Mouse (Mus musculus): ENCODE data around the gene AI467606.
"Not testable (repeated sequence)": the region's sequence is repeated elsewhere in the genome, so short reads cannot be mapped to it uniquely, and the experiment has no call there.

AI467606 gene

DNA sequence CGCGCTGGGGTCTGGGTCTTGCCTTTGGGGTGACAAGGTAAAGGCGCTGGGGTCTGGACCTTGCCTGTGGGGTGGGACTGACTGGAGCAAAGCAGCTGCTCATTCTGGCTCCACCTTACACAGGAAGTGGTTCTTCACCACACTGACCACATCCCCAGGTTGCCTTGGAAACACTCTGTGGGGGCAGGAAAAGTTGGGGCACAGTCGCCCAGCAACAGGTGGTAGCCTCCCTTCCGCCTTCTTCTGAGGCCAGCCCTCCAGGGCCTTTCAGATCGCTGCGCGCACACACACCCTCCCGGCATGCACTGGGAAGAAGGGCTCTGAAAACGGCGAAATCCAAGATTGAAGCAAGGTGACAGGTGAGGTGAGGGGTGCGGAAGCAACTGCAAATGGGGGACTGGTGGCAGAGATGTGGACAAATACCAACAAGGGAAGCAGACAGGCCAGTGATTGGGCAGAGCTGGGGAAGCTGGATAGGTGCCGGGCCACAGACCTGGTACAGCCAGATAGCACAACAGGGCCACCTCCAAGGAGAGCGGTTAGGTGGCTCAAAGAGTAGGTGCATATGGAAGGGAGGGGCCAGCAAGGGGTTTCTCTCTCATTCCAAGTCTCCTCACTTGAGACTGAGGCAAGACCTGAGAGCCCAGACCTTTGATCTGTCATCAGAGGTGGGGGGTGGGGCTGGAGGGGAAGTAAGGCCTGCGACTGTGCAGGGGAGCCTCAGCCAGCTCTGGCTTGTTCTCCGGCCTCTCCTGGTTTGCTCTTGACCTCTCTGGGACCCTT, at the start of gene AI467606:
AI467606 (plus strand) TSS at position 246 of the 783 bp plus-strand sequence.
- no peak for DNase-seq (ENCODE audit: low read depth)

DNA sequence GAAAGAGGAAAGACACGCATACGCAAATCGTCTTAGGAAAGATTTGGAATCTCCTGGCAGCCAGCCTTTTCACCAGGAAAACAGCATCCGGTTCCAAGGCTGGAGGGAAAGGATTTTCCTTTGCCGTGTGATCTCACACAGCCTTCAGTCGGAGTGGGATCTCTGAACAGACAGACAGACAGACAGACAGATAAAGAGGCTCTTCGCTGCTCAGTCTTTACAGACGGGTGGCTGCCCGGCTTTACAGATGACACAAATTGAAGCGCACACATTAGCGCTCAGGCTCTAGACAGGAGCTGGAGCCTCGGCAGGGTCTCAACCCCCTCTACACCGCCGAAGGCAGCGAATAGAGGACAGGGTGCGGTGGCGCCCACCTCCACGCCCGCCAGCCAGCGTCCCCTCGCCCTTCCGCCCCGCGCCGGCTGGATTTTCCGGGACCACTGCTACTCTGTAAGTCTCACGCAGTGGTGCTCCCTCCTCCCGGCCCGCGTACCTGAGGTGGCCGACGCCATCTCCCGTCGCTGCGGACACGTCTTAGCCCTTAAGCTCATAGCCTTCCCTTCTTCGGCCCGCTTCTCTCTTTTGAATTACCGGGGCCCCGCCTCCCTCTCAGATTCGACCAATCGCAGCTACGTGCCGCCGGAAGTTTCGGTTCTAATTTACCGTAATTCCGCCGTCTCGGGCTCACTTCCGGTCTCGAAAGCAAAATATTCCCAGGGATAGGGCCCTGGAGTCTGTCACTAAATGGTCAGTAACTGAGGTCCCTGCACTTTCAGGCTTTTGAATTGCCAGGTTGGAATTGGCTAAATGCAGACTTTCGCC, 49.1 kb upstream of the AI467606 start, which contains the start of gene Kif22:
Kif22 (minus strand) TSS at position 621 of the 822 bp plus-strand sequence.
- peak; percentile 76 for DNase-seq (ENCODE audit: low read depth)

DNA sequence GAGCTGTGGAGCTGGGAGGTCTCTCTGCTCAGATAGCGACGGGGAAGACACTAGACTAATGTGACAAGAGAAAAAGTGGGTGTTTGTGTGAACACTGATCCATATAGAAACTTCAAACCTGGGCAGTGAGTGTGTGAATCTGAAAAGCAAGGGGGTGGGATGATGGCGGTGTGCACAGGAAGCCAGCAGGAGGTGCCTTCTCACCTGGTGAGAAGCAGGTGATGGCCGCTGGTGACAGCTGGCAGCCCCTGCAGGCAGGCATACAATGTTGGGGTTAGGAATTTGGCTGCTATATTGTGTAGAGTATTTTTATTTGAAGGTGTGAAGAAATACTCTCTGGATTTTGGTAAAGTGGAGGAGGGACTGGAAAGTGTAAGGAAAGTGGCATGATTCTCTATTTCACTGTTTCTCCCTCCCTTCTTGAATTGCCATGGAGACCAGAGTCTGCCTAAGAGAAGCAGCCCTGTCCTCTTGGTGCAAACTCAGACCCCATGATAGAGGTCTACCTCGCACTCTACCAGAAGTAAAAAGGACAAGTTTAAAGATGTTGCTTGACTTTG, 36.1 kb upstream of the AI467606 start:
- DNase-seq (ENCODE audit: low read depth), result no peak

DNA sequence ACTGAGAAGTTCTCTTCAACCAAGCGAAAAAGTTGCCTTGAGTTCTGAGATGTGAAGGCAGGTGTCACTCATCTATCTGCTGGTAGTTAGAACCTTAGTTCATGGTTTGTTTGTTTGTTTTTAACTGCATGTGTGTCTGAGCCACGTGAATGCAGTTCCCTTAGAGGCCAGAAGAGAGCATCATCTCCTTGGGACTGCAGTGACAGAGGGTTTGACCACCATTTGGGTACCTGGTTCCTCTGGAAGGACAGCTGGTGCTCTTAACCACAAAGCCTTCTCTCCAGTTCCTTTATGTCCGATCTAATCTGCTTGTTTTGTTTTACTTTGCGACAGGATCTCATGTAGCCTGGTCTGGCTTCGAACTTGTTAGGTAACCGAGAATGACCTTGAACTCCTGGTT, 25.6 kb upstream of the AI467606 start:
- no peak for DNase-seq (ENCODE audit: low read depth)

DNA sequence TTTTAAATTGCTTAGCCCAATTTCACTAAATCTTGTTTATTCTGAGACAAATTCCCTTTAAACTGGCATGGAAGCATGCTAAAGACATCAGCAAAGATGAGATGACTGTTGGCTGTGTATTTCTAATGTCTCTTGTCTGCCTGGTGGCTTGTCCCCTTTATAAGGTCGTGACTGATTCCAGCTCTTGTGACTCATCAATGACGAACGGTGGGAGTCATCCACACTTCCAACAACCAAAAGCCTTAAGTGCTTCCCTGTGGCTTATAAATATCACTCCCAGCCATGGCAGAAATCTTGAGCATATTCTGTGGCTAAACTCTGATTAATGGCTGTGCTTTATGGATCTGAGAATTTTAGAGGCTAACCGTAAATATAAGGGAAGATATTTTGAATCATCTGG, 24.8 kb upstream of the AI467606 start:
- DNase-seq (ENCODE audit: low read depth), result no peak

DNA sequence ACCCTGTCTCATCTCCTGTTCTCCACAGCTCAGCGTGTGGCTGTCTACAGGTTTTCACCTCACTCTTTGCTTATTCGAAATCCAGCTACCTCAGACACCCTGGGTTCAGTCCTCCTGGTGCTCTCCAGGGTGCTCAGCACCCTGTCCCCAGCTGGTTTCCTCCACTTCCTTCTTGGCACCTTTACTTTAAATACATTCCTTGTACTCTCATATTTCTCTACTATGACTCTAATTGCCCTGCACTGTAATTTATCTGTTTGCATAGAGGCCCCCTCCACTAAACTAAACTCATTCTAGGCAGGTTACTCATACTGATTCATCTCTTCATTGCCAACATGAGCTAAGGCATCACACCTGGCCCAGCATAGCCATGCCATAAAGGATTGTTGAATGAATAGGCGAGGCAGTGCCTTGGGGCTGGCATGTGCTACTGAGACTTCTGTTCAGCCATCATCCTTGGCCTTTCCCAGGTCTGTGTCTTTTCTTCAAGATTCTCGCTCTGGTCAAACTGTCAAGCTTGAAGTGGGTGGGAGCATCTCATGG, 20.2 kb upstream of the AI467606 start:
- DNase-seq (ENCODE audit: low read depth), result no peak

DNA sequence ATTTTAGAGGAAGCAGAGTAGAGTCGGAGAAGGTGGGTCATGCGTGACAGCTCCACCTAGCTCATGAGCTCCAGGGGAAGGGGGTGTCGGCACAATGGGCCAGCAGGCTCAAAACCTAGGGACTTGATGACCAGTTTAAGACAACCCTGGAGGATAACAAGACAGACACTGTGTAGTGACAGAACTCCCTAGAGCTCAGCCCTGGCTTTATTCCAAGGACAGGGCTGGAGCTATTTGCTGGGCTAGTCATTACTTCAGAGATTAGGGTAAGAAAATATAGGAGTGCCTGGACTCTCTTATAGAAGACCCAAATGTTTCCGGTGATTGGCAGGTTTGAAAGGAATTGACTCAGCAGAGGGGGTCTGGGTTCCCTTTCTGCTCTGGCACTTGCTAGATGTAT, 17.9 kb upstream of the AI467606 start:
- DNase-seq (ENCODE audit: low read depth), result no peak

DNA sequence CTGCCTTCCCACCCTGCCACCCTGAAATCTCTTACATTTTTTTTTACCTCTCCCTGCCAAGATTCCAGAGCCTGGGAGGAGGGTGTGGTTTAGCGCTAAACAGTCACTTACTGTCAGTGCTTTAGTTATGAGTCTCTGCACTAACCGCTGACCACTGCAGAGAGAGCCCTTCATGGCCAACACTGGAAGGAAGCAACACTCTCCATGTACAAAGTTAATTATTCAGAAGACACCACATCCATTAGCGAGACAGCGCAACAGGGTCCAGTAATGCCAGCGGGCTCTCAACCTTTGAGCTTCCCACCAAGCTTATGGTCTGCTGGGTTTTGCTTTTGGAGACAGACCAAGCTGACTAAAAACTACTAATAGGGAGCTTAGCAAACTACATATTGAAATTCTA, 15.0 kb upstream of the AI467606 start:
- no peak for DNase-seq (ENCODE audit: low read depth)

DNA sequence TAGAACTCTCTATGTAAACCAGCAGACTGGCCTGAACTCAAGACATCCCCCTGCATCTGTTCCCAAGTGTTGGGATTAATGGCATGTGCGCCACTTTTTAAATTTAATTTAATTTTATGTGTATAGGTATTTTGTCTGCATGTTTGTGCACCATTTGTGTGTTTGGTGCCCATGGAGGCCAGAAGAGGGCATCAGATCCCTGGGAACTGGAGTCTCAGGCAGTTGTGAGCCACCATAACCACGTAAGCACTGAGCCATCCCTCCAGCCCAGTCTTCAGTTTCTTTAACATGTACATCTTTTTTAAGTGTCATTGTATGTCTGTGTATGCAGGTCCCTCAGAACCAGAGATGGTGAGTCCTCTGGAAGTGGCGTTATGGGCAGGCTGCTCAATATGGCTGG, 13.5 kb upstream of the AI467606 start:
- no peak for DNase-seq (ENCODE audit: low read depth)

DNA sequence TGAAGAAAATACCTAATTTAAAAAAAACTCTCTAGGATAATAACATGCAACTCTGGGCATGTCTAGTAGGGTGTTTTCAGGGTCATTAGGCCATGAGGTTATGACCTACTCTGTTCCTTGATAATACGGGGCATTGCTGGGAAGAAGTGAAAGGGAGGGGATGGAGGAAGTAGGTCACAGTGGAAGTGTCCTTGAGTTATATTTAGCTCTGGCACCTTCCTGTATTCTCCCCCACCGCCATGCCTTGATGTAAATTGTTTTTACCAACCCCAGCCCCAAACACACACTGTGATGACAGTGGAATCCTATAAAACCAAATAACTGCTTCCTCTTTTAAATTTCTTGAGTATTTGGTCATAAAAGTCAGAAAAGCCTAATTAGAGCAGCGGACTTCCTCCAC, 11.1 kb upstream of the AI467606 start:
- no peak for DNase-seq (ENCODE audit: low read depth)

DNA sequence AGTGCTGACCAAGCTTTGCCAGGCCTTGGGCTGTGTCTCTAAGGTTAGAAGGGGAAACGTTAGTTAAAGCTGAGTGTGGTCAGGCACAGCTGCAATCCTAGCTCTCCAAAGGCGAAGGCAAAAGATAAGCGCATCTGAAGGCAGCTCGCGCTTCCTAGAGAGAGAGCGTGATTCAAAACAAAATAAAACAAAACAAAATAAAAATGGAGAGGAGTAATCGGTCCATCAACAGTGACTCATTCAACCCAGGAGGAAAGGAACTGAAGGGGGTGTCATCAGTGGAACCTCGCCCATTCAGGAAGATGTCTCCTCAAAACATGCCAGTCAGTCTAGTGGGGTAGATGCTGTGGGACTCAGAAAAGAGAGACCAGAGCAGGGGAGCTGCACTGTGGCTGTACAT, 8.9 kb upstream of the AI467606 start:
- no peak for DNase-seq (ENCODE audit: low read depth)

DNA sequence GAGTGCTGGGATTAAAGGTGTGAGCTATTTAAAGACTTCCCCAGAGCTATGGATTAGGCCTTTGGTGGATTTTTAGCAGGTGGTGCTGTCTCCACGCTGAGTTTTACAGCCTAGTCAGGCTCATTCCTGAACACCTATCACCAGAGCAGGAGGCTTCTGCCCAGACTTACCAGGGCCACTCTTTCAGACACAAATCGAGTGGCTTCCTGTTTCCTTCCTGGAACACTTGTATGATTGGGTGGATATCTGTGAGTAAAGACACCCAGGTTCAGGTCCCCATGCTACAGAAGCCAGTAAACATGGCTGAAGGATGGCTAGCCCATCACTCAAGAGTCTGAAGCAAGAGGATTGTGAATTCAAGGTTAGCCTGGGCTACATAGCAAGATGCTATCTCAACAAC, 8.2 kb upstream of the AI467606 start:
- no peak for DNase-seq (ENCODE audit: low read depth)

DNA sequence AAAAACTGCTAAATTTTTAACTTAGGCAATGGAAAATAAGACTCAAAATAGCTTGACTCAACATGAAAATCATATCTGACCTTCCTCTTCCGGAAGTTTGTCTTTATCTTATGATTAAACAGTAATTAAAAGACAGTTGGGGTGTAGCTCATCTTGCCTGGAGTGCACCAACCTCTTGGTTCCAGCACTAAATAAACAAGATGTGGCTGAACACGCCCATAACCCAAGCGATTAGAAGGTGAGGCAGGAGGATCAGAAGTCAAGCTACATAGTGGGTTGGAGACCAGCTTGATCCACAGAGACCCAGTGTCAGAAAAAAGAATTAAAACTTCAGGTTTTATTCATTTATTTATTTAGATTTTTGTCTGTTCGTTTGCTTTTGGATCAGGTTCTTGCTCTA, 7.5 kb upstream of the AI467606 start:
- no peak for DNase-seq (ENCODE audit: low read depth)

DNA sequence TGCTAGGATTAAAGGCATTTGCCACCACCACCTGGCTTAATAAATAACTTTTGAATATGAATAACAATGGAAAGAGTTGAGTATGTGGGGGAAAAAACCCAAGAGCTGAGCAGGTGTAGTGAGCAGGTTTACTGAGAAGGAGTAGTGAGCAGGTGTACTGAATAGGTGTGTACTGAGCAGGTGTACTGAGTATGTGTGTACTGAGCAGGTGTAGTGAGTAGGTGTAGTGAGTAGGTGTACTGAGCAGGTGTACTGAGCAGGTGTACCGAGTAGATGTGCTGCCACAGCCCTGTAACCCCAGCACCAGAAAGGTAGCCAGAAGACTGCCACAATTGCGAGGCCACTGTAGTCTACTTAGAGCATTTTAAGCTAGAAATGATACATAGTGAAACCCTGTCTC, 6.4 kb upstream of the AI467606 start:
- no peak for DNase-seq (ENCODE audit: low read depth)

DNA sequence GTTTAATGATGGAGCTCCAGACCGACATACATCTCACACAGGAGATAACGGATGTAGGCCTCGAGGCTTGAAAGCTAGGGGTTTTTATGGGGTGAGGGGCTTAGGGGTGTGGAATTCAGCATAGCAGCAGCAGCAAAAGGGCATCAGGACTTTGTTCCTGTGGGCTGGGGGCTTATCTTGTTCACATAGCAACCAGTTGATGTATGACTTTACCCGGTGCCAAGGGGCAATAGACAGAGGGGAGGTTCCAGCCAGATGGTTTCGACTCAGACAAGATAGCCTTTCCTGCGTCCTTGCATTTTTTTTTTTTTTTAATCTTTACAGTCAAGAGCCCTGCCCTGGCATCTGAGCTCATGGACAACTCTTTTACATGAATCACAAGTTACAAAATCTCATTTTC, 5.4 kb upstream of the AI467606 start:
- DNase-seq (ENCODE audit: low read depth), result not testable (repeated sequence)

DNA sequence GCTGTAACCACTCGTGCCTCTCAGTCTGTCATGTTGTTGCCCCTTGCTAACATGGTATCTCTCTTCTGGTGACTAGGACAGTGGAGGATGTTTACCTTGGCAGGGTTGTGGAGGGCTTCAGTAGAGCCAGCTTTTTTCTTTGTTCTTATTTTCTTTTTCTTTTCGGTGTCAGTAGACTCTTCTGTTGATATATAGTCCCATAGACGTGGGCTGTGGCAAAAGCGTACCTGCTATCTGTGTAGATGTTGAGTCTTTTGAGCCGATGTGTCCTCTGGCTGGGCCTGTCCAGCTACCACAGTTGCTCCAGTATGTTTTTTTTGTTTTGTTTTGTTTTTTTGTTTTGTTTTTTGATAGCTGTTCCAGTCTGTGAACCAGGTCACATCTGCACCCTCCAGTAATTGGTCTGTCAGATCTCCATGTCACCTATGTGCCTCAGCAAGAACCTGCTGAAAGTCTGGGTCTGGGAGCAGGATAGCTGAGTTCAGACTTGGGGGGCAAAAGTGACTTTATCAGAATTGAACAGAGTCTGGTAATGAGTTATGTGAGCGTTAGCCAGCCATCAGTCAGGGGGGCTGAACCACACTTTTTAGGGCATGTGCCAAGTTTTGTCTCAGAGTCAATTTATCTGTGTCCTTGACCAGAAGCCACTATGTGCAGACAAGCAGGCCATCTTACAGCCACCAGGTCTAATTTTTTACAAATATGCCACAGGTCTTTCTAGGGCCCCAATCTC, 3.7 kb upstream of the AI467606 start, which contains the start of gene Zg16:
Zg16 (minus strand) TSS at position 51 of the 733 bp plus-strand sequence.
- DNase-seq (ENCODE audit: low read depth), result not testable (repeated sequence)

DNA sequence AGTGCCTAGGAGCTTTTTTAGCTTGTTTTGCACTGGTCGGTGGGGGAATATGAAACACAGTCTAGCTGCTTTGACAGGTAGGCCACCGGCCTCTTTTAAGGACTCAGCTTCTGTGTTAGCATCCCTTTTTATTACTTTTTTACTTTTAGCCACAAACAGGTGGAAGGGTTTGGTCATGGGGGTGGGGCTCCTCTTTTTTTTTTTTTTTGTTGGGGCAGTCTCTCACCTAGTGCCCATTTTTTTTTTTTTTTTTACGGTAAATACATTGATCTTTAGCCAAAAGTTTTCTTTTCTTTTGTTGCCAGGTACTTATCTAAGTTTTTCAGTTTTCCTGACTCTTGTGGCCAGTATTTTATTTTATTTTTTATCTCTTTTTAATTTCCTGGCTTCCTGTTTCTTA, 3.1 kb upstream of the AI467606 start:
- DNase-seq (ENCODE audit: low read depth), result no peak

DNA sequence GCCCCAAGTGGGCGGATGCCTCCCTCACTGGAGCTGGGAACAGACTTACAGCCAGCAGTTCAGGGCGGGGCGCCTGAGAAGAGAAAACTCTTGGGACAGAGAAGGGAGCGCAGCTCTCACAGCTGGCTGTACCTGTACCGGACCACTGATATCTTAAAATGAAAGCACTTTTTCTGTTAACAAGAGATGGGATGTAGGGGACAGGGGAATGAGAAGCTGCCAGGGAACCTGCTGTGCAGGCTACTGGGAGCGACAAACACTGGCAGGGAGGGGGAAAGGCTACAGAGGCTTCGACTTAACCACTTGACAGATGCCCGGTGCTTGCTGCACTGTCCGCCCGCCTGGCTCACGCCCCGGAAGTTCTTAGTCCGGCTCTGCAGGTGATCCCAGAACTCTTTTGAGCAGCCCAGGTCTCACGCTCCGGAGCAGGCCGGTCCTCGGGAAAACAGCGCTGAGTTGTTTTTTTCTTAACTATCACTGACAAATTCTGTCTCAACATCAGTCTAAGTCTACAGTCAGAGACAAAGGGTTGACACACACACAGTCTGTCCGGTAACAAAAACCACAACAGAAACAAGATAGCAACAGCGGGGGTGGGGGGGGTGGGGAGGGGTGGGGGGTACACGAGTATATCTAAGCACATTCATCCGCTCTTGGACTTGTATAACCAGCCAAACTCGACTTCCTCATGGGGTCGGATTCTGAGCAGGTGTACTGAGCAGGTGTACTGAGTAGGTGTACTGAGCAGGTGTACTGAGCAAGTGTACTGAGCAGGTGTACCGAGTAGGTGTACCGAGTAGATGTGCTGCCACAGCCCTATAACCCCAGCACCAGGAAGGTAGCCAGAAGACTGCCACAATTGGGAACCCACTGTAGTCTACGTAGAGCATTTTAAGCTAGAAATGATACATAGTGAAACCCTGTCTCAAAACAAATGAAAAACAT, 2.0 kb upstream of the AI467606 start:
- DNase-seq (ENCODE audit: low read depth), result no peak

DNA sequence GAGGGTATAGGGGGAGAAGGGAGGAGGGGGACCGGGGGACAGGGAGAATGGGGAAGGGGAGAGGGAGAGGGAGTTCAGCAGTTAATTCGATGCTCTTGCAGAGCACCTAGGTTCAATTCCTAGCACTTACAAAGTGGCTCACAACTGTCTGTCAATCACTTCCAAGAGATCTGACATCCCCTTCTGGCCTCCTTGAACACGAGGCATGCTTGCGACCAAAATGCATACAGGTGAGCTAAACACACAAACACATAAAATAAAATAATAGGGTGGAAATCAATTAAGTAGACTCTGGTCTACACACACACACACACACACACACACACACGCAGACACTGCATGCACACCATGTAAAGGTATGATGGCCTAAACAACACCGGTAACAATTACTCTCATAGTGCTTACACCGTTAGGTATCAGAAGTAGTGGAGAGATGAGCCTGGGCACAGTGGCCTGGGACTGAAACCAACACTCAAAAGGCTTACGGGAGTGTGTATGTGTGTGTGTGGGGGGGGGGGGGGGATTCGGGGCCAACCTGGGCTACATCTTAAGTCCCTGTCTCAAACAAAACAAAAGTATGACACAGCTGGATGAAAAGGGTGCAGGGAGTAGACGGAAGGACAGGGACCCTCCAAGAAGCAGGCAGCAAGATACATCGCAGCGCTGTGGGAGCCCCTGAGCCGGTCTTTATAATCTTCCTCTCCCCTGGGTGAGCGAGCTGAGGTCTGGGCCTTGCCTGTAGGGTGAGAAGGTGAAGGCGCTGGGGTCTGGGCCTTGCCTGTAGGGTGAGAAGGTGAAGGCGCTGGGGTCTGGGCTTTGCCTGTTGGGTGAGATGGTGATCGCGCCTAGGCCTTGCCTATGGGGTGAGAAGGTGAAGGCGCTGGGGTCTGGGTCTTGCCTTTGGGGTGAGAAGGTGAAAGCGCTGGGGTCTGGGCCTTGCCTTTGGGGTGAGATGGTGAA, 725 bp upstream of the AI467606 start:
- DNase-seq (ENCODE audit: low read depth), result no peak

DNA sequence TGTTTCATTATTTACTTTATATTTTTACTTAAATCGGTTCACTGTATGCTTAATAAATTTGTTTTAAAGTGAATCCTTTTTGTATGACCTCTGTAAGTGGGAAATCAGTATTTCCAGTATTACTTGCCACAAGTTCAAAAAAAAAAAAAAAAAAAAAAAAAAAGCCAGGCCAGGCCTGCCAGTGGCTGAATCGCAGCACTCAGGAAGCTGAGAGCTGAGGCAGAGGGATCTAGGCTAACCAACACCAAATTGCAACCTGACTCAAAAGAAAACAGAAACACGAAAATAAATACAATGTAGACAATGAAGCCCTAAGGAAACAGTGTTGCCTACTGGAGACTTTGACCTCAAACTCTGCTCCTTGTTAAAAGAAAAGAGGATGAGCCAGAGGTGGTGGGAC, 2.8 kb downstream of the AI467606 start:
- DNase-seq (ENCODE audit: low read depth), result no peak
